Mouse (Mus musculus) intestine, embryonic 14.5 days (tissue): Measurements from ENCODE around the gene Cep295. TPM values are rescaled to one million over a fixed set of nuclear protein-coding genes. Genes with fewer than 3 reads are reported as not detected.

Experiments used
- ATAC-seq: fragments of 200-750 bp; cut with Nextera tagmentation; replicated peaks from 2 replicates; pipeline ENCODE4 v1.8.0; 2017; ENCODE audit warnings: low read depth, moderate number of reproducible peaks, moderate TSS enrichment, moderate library complexity; ENCODE audit not compliant: low FRiP score, low TSS enrichment
- DNase-seq: peaks from one replicate; pipeline ENCODE4 v3.0.0-alpha.2; 2018; ENCODE audit warnings: low spot score
- H3K27ac ChIP-seq: fragments of 300-500 bp; sonication (generic); 2 replicates; pipeline ENCODE4 v1.5.1; 2014; ENCODE audit warnings: low read depth, mild to moderate bottlenecking, control low read depth
- H3K27me3 ChIP-seq: fragments of 300-500 bp; sonication (generic); replicated peaks from 2 replicates; pipeline ENCODE4 v1.6.1; 2014; ENCODE audit warnings: low read length, control low read depth; ENCODE audit not compliant: control insufficient read depth, insufficient read depth
- H3K36me3 ChIP-seq: fragments of 300-500 bp; sonication (generic); 2 replicates; pipeline ENCODE4 v1.6.1; 2014; ENCODE audit warnings: low read length, control low read depth; ENCODE audit not compliant: control insufficient read depth, insufficient read depth
- H3K4me1 ChIP-seq: fragments of 300-500 bp; sonication (generic); replicated peaks from 2 replicates; pipeline ENCODE4 v1.6.1; 2014; ENCODE audit warnings: low read length, control low read depth, mixed read lengths; ENCODE audit not compliant: control insufficient read depth, insufficient read depth
- H3K4me2 ChIP-seq: fragments of 300-500 bp; sonication (generic); 2 replicates; pipeline ENCODE4 v1.6.1; 2014; ENCODE audit warnings: low read length
- H3K4me3 ChIP-seq: fragments of 300-500 bp; sonication (generic); 2 replicates; pipeline ENCODE4 v1.5.1; 2014; ENCODE audit warnings: low read depth, low read length, control low read depth, mixed read lengths
- H3K9ac ChIP-seq: fragments of 300-500 bp; sonication (generic); 2 replicates; pipeline ENCODE4 v1.6.1; 2014; ENCODE audit warnings: mild to moderate bottlenecking, low read length
- H3K9me3 ChIP-seq: fragments of 300-500 bp; sonication (generic); 2 replicates; pipeline ENCODE4 v1.6.1; 2016; ENCODE audit warnings: low read length, control low read depth; ENCODE audit not compliant: control insufficient read depth
- WGBS: fragments of 180-500 bp; shearing (Covaris S2); extraction: QIAGEN DNeasy Blood & Tissue Kit; methylation state at CpG from one replicate; pipeline ENCODE4 v1.1.7; 2014; 5-methylcytosine and 5-hydroxymethylcytosine counted together
- polyA plus RNA-seq: library from polyadenylated mRNA; unstranded; fragments of >200 nt; fragmentation: Nextera tagmentation; extraction: Ambion mirVana; gene quantifications from 2 replicates; pipeline ENCODE4 v1.2.1, GENCODE M21; 2014

Gene Cep295
- polyA plus RNA-seq, 1 experiment from 2014 or later, result 17.3 TPM

DNA sequence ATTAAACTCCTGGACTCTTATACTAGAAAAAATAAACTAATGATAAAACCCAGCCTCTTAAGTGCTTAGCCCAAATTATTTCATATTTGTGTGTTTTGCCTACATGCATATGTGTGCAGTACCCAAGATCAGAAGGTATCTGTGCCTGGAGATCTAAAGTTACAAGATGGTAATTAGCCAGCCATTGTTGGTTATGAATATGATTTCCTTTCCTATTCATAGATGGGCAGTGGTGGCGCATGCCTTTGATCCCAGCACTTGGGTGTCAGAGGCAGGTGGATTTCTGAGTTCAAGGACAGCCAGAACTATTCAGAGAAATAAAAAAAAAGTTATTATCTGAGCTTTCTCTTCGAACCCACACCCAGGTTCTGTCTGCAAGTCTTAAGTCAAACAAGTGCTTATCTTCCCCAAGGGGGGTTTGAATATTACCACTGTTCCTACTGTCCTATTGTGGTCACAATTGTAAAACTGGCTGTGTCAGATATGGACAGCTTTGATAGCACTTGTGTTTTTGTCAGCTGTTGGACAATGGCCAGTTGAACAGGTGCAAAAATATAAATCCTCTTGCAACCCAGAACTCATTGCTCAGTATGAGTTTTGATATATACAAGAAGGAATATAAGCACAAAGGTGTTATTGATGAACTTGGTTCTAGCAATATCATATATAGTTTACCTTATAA is 45.4 kb downstream of the Cep295 start:
- Histone ChIP-seq H3K9me3 (no peaks in the 10 kb centered on the region), H3K27me3 (no peaks in the 10 kb centered on the region), H3K9ac (no peak overlapping the region), H3K36me3 (peaks cover 92% of the 10 kb centered on the region), H3K4me2 (no peak overlapping the region), H3K4me1 (peaks cover 19% of the 10 kb centered on the region), H3K27ac (no peak overlapping the region), H3K4me3 (no peak overlapping the region)
- 89% methylated on average over 2 of the region's 2 CpGs for WGBS
- ATAC-seq (no peak), DNase-seq (no peak)

DNA sequence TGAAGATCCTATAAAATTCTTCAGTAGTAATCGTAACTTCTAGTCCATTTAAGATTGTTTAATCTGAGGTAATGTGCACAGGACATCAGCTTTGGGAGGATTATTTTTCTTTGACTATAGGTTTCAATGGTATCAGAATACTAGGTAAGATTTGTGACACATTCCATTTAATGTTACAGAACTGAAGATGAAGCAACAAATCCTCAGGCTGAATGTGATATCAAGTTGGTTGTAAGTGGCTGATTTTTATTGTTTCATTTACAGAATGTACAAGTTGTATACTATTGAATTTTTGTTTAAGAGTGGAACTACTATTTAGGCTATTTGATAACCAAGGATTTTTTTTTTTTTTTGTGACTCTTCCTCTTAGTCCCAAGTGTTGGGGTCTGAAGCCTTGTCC is 47.4 kb downstream of the Cep295 start:
- ATAC-seq, result no peak
- Histone ChIP-seq H3K9ac (no peak overlapping the region), H3K36me3 (peaks cover 78% of the 10 kb centered on the region), H3K27me3 (no peaks in the 10 kb centered on the region), H3K27ac (no peak overlapping the region), H3K4me3 (no peak overlapping the region), H3K4me1 (peaks cover 20% of the 10 kb centered on the region), H3K4me2 (peak overlapping the region; percentile 87; the same call in 1 of the 2 replicates), H3K9me3 (no peaks in the 10 kb centered on the region)
- WGBS, result 88% methylated on average over 1 of the region's 1 CpGs
- DNase-seq, result no peak

DNA sequence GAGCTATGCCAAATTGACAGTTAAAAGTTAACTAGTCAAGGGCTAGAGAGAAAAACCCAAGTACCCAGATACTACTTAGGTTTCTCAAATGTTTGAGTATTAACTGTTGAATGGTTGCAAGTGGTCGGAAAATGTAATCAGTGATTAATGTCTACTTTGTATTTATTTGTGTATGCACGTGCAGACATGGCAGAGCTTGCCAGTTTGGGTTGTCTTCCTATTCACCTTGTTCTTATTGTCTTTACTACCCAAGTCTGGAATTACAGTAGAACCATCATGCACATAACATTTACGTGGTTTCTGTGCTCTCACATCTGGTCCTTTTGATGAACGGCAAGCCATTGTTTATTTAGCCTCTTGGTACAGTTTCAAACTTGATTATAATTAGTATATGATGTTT is 48.2 kb downstream of the Cep295 start:
- Histone ChIP-seq H3K27me3 (no peaks in the 10 kb centered on the region), H3K4me2 (peak overlapping the region; percentile 87), H3K4me3 (0 out of 2 replicates have a peak overlapping the region, but pooled peaks have one; percentile 1), H3K9ac (no peak overlapping the region), H3K27ac (no peak overlapping the region), H3K4me1 (peaks cover 20% of the 10 kb centered on the region), H3K9me3 (no peaks in the 10 kb centered on the region), H3K36me3 (peaks cover 71% of the 10 kb centered on the region)
- WGBS, result 55% methylated on average over 4 of the region's 4 CpGs
- ATAC-seq (no peak), DNase-seq (no peak)

DNA sequence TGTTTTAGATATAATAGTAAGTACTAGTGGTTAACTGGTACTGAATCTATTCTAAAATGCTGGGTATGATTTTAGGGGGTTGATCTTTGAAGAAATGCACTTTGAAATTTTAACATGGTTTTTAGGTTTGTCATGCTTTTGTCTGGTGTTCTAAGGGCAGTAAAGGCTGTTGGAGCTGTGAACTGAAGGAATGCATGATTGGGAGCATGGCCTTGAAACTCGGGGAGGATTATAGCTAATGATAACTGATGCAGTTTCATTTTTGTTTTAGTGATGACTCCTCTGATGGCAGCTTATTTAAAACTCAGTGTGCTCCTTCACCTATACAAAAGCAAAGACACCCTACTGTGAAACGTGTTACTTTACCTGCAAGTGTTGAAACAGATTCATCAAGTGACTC is 49.3 kb downstream of the Cep295 start:
- no peaks in the 10 kb centered on the region for H3K9me3 ChIP-seq
- ATAC-seq (no peak), DNase-seq (no peak)
- 0 out of 2 replicates have a peak overlapping the region, but pooled peaks have one; percentile 86 for H3K4me3 ChIP-seq
- peak overlapping the region; percentile 98; the same call in 1 of the 2 replicates for H3K9ac ChIP-seq
- H3K4me2 ChIP-seq, result peak overlapping the region; percentile 87
- peaks cover 20% of the 10 kb centered on the region for H3K4me1 ChIP-seq
- no peak overlapping the region for H3K27ac ChIP-seq
- WGBS, result 53% methylated on average over 2 of the region's 2 CpGs
- H3K36me3 ChIP-seq, result peaks cover 59% of the 10 kb centered on the region
- no peaks in the 10 kb centered on the region for H3K27me3 ChIP-seq

- Histone ChIP-seq H3K9me3 (no peaks in the 10 kb centered on the region), H3K27ac (no peak overlapping the region; the same call in 1 of the 2 replicates), H3K36me3 (peaks cover 49% of the 10 kb centered on the region), H3K4me3 (peak overlapping the region; percentile 86), H3K27me3 (no peaks in the 10 kb centered on the region), H3K4me2 (peak overlapping the region; percentile 87), H3K9ac (peak overlapping the region; percentile 98), H3K4me1 (peaks cover 20% of the 10 kb centered on the region)
- DNase-seq, result no peak
- WGBS, result 15% methylated on average over 6 of the region's 6 CpGs
- ATAC-seq, result no peak
These were observed 50.3 kb downstream of the Cep295 start for GRCm38 (mm10) chr9:15307257-15307656.

DNA sequence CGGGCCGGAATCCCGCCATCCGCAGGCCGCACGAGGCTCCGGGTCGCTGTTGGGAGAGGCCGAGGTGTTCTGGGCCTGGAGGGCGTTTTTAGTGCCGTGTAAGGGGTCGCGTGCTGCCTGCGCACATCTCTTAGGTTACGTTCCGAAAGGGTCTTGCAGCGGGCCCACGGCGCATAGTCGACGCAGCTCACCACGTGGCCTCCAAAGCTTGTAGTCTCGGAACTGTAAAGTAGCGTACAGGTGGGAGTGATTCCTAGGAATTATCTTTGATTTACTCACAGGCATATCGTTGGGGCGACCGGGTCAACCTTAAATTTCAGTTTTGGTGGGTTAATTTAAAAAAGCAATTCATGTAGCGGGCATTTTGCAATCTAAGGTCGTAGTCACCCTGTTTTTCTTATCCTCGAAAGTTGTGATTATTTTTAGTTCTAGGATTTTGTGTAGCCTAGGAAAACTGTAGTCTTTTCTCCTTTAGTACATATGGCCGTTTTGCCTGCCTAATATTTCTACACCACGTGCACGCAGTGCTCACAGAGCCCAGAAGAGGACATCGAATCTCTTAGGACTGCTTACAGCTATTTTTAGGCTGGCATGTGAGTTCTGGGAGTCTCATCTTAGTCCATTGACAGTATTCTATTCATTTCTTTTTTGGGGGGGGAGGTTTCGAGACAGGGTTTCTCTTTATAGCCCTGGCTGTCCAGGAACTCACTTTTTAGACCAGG is 51.0 kb downstream of the Cep295 start, which contains the start of gene 4931406C07Rik:
Gene 4931406C07Rik, minus strand, starts transcription at position 51 of the 722 bp plus-strand sequence.
- peak within 1 kb of the TSS; percentile 92 for H3K27ac ChIP-seq
- peak within 1 kb of the TSS; percentile 98 for H3K9ac ChIP-seq
- peak within 1 kb of the TSS; percentile 87 for H3K4me2 ChIP-seq
- no peak for DNase-seq
- WGBS, result under 1% methylated on average over 35 of the region's 35 CpGs
- H3K4me1 ChIP-seq, result peaks cover 22% of the 10 kb centered on the region
- ATAC-seq, result peak; percentile 82
- no peaks in the 10 kb centered on the region for H3K9me3 ChIP-seq
- peaks cover 42% of the 10 kb centered on the region for H3K36me3 ChIP-seq
- no peaks in the 10 kb centered on the region for H3K27me3 ChIP-seq
- H3K4me3 ChIP-seq, result peak within 1 kb of the TSS; percentile 86

GRCm38 (mm10) chr9:15305503-15306397 is 51.8 kb downstream of the Cep295 start, which contains the start of gene Taf1d:
Gene Taf1d, plus strand, starts transcription at chr9:15306214.
- H3K27ac ChIP-seq, result peak within 1 kb of the TSS; percentile 92
- no peaks in the 10 kb centered on the region for H3K9me3 ChIP-seq
- peak within 1 kb of the TSS; percentile 98 for H3K9ac ChIP-seq
- peaks cover 35% of the 10 kb centered on the region for H3K36me3 ChIP-seq
- WGBS, result 13% methylated on average over 45 of the region's 45 CpGs
- no peaks in the 10 kb centered on the region for H3K27me3 ChIP-seq
- ATAC-seq, result peak; percentile 97
- peak within 1 kb of the TSS; percentile 86 for H3K4me3 ChIP-seq
- H3K4me1 ChIP-seq, result peaks cover 26% of the 10 kb centered on the region
- peak within 1 kb of the TSS; percentile 87 for H3K4me2 ChIP-seq
- peak; percentile 100 for DNase-seq

DNA sequence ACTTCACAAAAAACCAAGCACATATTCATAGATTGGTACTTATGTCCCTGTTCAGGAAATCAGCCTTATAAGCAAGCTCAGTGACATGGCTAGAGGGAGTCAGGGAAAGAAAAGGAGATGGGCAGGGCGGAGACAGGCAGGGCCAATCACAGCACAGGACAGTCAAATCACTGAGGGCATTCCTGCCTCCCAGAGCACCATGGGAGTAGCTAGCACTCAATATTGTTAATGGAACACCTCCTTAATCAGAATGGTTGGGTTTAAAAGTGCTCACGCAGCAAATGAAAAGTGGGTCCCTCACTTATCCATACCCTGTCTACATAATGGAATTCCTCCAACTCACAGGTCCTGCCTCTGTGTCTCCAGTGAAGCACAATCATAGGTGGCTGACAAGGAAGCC is 54.7 kb downstream of the Cep295 start:
- H3K27ac ChIP-seq, result no peak overlapping the region
- no peaks in the 10 kb centered on the region for H3K9me3 ChIP-seq
- no peak overlapping the region for H3K9ac ChIP-seq
- DNase-seq, result no peak
- H3K4me1 ChIP-seq, result peaks cover 13% of the 10 kb centered on the region
- no peak overlapping the region for H3K4me3 ChIP-seq
- WGBS, result 70% methylated on average over 2 of the region's 2 CpGs
- no peak overlapping the region for H3K4me2 ChIP-seq
- H3K27me3 ChIP-seq, result no peaks in the 10 kb centered on the region
- no peak for ATAC-seq
- H3K36me3 ChIP-seq, result peaks cover 6% of the 10 kb centered on the region
